Mouse (Mus musculus) urinary bladder, adult 2 months (tissue): Measurements from ENCODE around the gene Traf3. TPM values are rescaled to one million over a fixed set of nuclear protein-coding genes. Genes with fewer than 3 reads are reported as not detected.

Experiments used
- DNase-seq: peaks from one replicate; pipeline ENCODE4 v3.0.0; 2022; ENCODE audit warnings: low spot score
- polyA plus RNA-seq: library from polyadenylated mRNA; depleted of rRNA; stranded (reverse); fragments of >200 nt; gene quantifications from 2 replicates; pipeline ENCODE4 v1.2.3, GENCODE M21; 2012; rRNA removed

Gene Traf3
- polyA plus RNA-seq, 1 experiment = 18.2 TPM

- no peak for DNase-seq
These were observed 143.8 kb downstream of the Traf3 start for GRCm38 (mm10) chr12:111309931-111310330.

DNA sequence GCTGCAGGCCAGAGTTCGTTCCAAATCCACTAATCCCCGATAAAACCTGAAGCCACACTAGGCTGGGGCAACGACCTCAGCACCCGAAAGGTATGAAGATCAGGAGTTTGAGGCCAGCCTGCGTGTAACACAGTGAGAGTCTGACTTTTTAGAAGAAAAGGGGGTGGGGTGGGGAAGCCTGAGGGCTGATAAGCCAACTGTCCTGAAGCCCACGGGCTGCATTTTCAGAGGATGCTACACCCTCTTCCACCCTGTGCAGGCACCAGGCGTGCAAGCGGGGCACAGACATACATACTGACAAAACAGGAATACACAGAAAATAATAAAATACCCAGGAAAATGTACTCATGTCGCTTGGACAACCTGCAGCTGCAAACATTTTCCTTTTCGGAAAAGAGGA, 145.6 kb downstream of the Traf3 start:
- DNase-seq = no peak

DNA sequence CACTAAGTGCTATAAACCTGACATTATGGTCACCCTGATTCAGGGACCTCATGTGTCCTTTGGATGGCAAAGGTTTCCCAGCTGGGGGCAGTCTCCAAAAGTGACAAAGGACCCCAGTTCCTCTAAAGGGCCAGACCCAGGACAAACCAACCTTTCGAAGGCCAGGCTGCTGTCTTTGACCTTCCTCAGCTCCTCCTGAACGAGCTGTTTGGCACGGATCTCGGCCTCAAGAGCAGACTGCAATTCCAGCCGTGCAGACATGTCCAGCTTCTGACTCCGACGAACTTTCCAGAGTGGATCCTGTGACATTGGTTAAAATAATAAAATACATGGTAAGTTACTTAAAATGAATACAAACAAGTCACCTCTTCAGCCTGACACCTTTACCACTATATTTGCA, 148.1 kb downstream of the Traf3 start:
- DNase-seq = no peak

Other genes starting within 250 kb of the Traf3 start
- 25.1 and 28.9 TPM in 2 replicates for gene Ankrd9, start 187.3 kb upstream of the Traf3 start, polyA plus RNA-seq
- 12.6 and 16.6 TPM in 2 replicates for gene Rcor1, start 127.0 kb upstream of the Traf3 start, polyA plus RNA-seq
- gene 4930595D18Rik, start 18.1 kb downstream of the Traf3 start, polyA plus RNA-seq = not detected in 2 replicates
- gene Amn, start 104.7 kb downstream of the Traf3 start, polyA plus RNA-seq = 2.3 and 4.1 TPM in 2 replicates
- 143 and 148 TPM in 2 replicates for gene Cdc42bpb, start 211.3 kb downstream of the Traf3 start, polyA plus RNA-seq
- gene Lbhd2, start 240.4 kb downstream of the Traf3 start, polyA plus RNA-seq = 0.10 TPM in 1 of 2 replicates, not detected in the other